Mouse (Mus musculus) thymus, postnatal 4 days (tissue): ENCODE results near the gene Actrt1.

Experiments
- DNase-seq: peaks from one replicate; pipeline ENCODE4 v3.0.0; 2021

The Actrt1 gene

DNA sequence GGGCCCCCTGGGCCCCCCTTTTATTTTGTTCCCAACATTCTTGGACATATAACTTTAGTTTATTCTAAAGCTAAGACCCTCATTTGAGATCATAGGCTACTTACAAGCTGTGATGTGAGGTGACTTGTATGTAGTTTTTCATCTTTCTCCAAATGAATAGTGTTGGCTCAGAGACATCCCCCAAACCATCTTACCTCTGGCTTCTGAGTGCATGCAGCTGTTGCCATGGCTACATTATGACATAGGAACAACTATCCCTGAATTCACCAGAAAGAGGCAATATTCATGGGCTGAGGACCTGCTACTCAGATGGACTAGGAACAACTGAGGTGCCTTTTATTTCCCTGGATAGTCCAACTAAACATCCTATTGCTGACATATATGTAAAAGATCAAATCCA is at the start of gene Actrt1:
Actrt1 (plus strand) TSS at position 301 of the 400 bp plus-strand sequence.
- no peak for DNase-seq

DNA sequence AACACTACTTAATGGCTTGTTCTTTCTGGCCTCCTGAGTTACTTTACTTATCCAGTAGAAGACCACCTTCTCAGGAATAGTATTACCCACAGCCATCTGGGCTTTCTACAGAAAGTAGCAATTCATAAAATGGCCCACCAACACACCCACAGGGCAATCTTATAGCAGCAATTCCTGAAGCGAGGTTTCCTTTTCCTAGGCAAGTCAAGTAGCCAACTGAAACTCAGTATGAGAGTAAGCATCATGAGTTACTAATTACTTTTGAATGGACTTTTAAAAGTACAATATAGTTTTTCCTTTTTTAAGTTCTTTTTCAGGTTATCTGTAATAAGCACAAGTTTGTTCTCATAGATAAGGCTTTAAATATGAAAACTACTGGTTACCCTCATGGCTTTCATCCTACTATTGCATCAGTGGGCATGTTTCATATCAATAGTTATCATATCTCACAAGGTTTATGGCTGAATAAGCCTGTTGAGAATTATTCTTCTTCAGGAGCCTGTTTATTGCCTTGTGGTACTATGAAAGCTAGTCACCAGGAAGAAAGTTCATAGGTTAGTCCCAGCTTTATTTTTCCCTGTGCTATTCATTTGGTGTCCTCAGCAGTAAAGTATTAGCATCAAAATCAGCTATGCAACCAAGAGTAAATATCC is 2.8 kb downstream of the Actrt1 start:
- no peak for DNase-seq
